Mouse (Mus musculus): ENCODE results near the gene Phex.

- no peak for TF ChIP-seq CTCF (IDR thresholded peaks at IDR 0.05; ENCODE audit: low read depth, low read length)
- no peak for TF ChIP-seq POLR2A (IDR thresholded peaks at IDR 0.05; ENCODE audit: borderline replicate concordance, low read depth, low read length)
These were observed 80.4 kb downstream of the Phex start for GRCm38 (mm10) chrX:157334726-157335125.

Measured in bone marrow macrophage, adult 2 months (primary cell).